In genomic region chr11:100355151-100355951, GRCm38 (mm10) we compare ENCODE assay signal across 1 mouse cellular context.
TF ChIP-seq lines count a peak whose summit lies in the region.

No protein-coding gene starts in this region.

TF ChIP-seq in myocyte, 11 proteins besides CTCF, POLR2A, EP300 and RAD21:
- TF ChIP-seq TCF3 (IDR thresholded peaks at IDR 0.05; ENCODE audit: insufficient read length, low read depth) (no peak), POLR2AphosphoS2 (IDR thresholded peaks at IDR 0.05; ENCODE audit: insufficient read length, low read depth) (no peak), MYOD1 (IDR thresholded peaks at IDR 0.05; ENCODE audit: control insufficient read depth in 1 of 3, insufficient read length in 2 of 3, low read depth in 2 of 3) (no peak), TCF12 (IDR thresholded peaks at IDR 0.05; ENCODE audit: insufficient read depth, poor library complexity, severe bottlenecking) (no peak)
TF ChIP-seq in myocyte: peak in this region for 0.
